Mouse (Mus musculus) lung, postnatal 4 days (tissue): ENCODE data around the gene Scaper.

Source experiments
- DNase-seq, 2 experiments: peaks; one replicate each; pipeline ENCODE4 v3.0.0; 2021

Scaper gene

GRCm38 (mm10) chr9:55539661-55540390, 398.1 kb downstream of the Scaper start:
- no peak for DNase-seq

GRCm38 (mm10) chr9:55539006-55539405, 398.9 kb downstream of the Scaper start:
- DNase-seq, result no peak

- DNase-seq, result no peak
Observed at GRCm38 (mm10) chr9:55538377-55538776, 399.5 kb downstream of the Scaper start, which contains the start of gene Isl2. TSS of gene Isl2 (plus strand) at chr9:55538672.

- peak in 1 of 2 experiments; percentile 75 for DNase-seq
Observed at GRCm38 (mm10) chr9:55535907-55536306, 402.0 kb downstream of the Scaper start.

GRCm38 (mm10) chr9:55525716-55526115, 412.2 kb downstream of the Scaper start:
- DNase-seq, result no peak

GRCm38 (mm10) chr9:55512027-55512543, 425.8 kb downstream of the Scaper start, which contains the start of gene Etfa:
TSS of gene Etfa (minus strand) at chr9:55512243.
- peak; percentile 97 to 98 for DNase-seq

- peak in 1 of 2 experiments; percentile 74 for DNase-seq
Observed at GRCm38 (mm10) chr9:55511521-55511993, 426.4 kb downstream of the Scaper start.

- no peak for DNase-seq
Observed at GRCm38 (mm10) chr9:55510651-55511235, 427.2 kb downstream of the Scaper start.

GRCm38 (mm10) chr9:55509731-55510130, 428.2 kb downstream of the Scaper start:
- no peak for DNase-seq

- DNase-seq, result no peak
Observed at GRCm38 (mm10) chr9:55508701-55509100, 429.2 kb downstream of the Scaper start.

GRCm38 (mm10) chr9:55507922-55508321, 430.0 kb downstream of the Scaper start:
- peak in 1 of 2 experiments; percentile 17 for DNase-seq
